Mouse (Mus musculus) heart, adult 11 months (tissue): ENCODE data around the gene Ncoa5.
A peak's percentile ranks its signal among the peaks of the same experiment; 100 is the strongest.

Experiments used
- DNase-seq: peaks from one replicate; pipeline ENCODE4 v3.0.0; 2022

Gene Ncoa5

GRCm38 (mm10) chr2:164991808-164992207 lies 42.9 kb downstream of the Ncoa5 start:
- no peak for DNase-seq

GRCm38 (mm10) chr2:164991111-164991510 lies 43.6 kb downstream of the Ncoa5 start:
- DNase-seq, result no peak

GRCm38 (mm10) chr2:164988777-164989176 lies 45.9 kb downstream of the Ncoa5 start:
- DNase-seq, result peak; percentile 93

- no peak for DNase-seq
These were observed 48.2 kb downstream of the Ncoa5 start for GRCm38 (mm10) chr2:164986371-164987027.

- DNase-seq, result no peak
These were observed 48.7 kb downstream of the Ncoa5 start for GRCm38 (mm10) chr2:164985962-164986361.

- no peak for DNase-seq
These were observed 54.9 kb downstream of the Ncoa5 start for GRCm38 (mm10) chr2:164979749-164980148.

GRCm38 (mm10) chr2:164975611-164976010 lies 59.1 kb downstream of the Ncoa5 start:
- no peak for DNase-seq

GRCm38 (mm10) chr2:164972646-164973045 lies 62.0 kb downstream of the Ncoa5 start:
- DNase-seq, result no peak

GRCm38 (mm10) chr2:164970631-164971196 lies 64.0 kb downstream of the Ncoa5 start:
- DNase-seq, result no peak

GRCm38 (mm10) chr2:164969348-164969781 lies 65.3 kb downstream of the Ncoa5 start:
- DNase-seq, result no peak

GRCm38 (mm10) chr2:164968451-164968851 lies 66.2 kb downstream of the Ncoa5 start:
- no peak for DNase-seq

- no peak for DNase-seq
These were observed 66.8 kb downstream of the Ncoa5 start for GRCm38 (mm10) chr2:164967761-164968440.

GRCm38 (mm10) chr2:164967193-164967592 lies 67.5 kb downstream of the Ncoa5 start:
- DNase-seq, result no peak

- DNase-seq, result no peak
These were observed 68.3 kb downstream of the Ncoa5 start for GRCm38 (mm10) chr2:164966381-164966780.

- no peak for DNase-seq
These were observed 69.7 kb downstream of the Ncoa5 start for GRCm38 (mm10) chr2:164964981-164965380.

- DNase-seq, result no peak
These were observed 70.3 kb downstream of the Ncoa5 start for GRCm38 (mm10) chr2:164964242-164964894.

GRCm38 (mm10) chr2:164962183-164962580 lies 72.5 kb downstream of the Ncoa5 start:
- no peak for DNase-seq

- DNase-seq, result no peak
These were observed 73.0 kb downstream of the Ncoa5 start for GRCm38 (mm10) chr2:164961506-164962182.

GRCm38 (mm10) chr2:164960716-164961441 lies 73.8 kb downstream of the Ncoa5 start, which contains the start of gene Slc12a5:
Gene Slc12a5 (plus strand): TSS chr2:164960802.
- peak; percentile 95 for DNase-seq

- no peak for DNase-seq
These were observed 76.9 kb downstream of the Ncoa5 start for GRCm38 (mm10) chr2:164957548-164958315.

- DNase-seq, result no peak
These were observed 78.5 kb downstream of the Ncoa5 start for GRCm38 (mm10) chr2:164956195-164956594.
